Mouse (Mus musculus): Measurements from ENCODE around the gene Nphs2.
"Not testable (repeated sequence)": the region's sequence is repeated elsewhere in the genome, so short reads cannot be mapped to it uniquely, and the experiment has no call there.

The Nphs2 gene

GRCm38 (mm10) chr1:156310630-156311029 is at the start of gene Nphs2:
Nphs2 (plus strand) TSS chr1:156310727.
- DNase-seq (ENCODE audit: low read depth) = no peak

GRCm38 (mm10) chr1:156263352-156263751 is 47.2 kb upstream of the Nphs2 start:
- DNase-seq (ENCODE audit: low read depth) = peak; percentile 68

- no peak for DNase-seq (ENCODE audit: low read depth)
Measured at GRCm38 (mm10) chr1:156263946-156264345, 46.6 kb upstream of the Nphs2 start.

- DNase-seq (ENCODE audit: low read depth) = not testable (repeated sequence)
Measured at GRCm38 (mm10) chr1:156268546-156268945, 42.0 kb upstream of the Nphs2 start.

- DNase-seq (ENCODE audit: low read depth) = no peak
Measured at GRCm38 (mm10) chr1:156270471-156270870, 40.1 kb upstream of the Nphs2 start.

- DNase-seq (ENCODE audit: low read depth) = no peak
Measured at GRCm38 (mm10) chr1:156271654-156272053, 38.9 kb upstream of the Nphs2 start.

- DNase-seq (ENCODE audit: low read depth) = no peak
Measured at GRCm38 (mm10) chr1:156273647-156274046, 36.9 kb upstream of the Nphs2 start.

- DNase-seq (ENCODE audit: low read depth) = no peak
Measured at GRCm38 (mm10) chr1:156280131-156280530, 30.4 kb upstream of the Nphs2 start.

- no peak for DNase-seq (ENCODE audit: low read depth)
Measured at GRCm38 (mm10) chr1:156284207-156284606, 26.3 kb upstream of the Nphs2 start.

GRCm38 (mm10) chr1:156284851-156285540 is 25.5 kb upstream of the Nphs2 start:
- no peak for DNase-seq (ENCODE audit: low read depth)

- no peak for DNase-seq (ENCODE audit: low read depth)
Measured at GRCm38 (mm10) chr1:156285541-156285896, 25.0 kb upstream of the Nphs2 start.

- DNase-seq (ENCODE audit: low read depth) = no peak
Measured at GRCm38 (mm10) chr1:156288556-156289221, 21.8 kb upstream of the Nphs2 start.

- DNase-seq (ENCODE audit: low read depth) = not testable (repeated sequence)
Measured at GRCm38 (mm10) chr1:156289222-156289587, 21.3 kb upstream of the Nphs2 start.

GRCm38 (mm10) chr1:156290016-156290415 is 20.5 kb upstream of the Nphs2 start:
- DNase-seq (ENCODE audit: low read depth) = no peak

GRCm38 (mm10) chr1:156302911-156303749 is 7.4 kb upstream of the Nphs2 start, which contains the start of gene Tdrd5:
Tdrd5 (minus strand) TSS chr1:156303664.
- no peak for DNase-seq (ENCODE audit: low read depth)

- no peak for DNase-seq (ENCODE audit: low read depth)
Measured at GRCm38 (mm10) chr1:156308595-156308994, 1.9 kb upstream of the Nphs2 start.

- DNase-seq (ENCODE audit: low read depth) = no peak
Measured at GRCm38 (mm10) chr1:156323126-156323525, 12.6 kb downstream of the Nphs2 start.

GRCm38 (mm10) chr1:156340847-156341246 is 30.3 kb downstream of the Nphs2 start:
- peak; percentile 78 for DNase-seq (ENCODE audit: low read depth)

- DNase-seq (ENCODE audit: low read depth) = peak; percentile 74
Measured at GRCm38 (mm10) chr1:156344433-156344832, 33.9 kb downstream of the Nphs2 start.

- no peak for DNase-seq (ENCODE audit: low read depth)
Measured at GRCm38 (mm10) chr1:156345633-156346032, 35.1 kb downstream of the Nphs2 start.

- peak; percentile 56 for DNase-seq (ENCODE audit: low read depth)
Measured at GRCm38 (mm10) chr1:156349031-156349430, 38.5 kb downstream of the Nphs2 start.

GRCm38 (mm10) chr1:156350441-156350840 is 39.9 kb downstream of the Nphs2 start:
- no peak for DNase-seq (ENCODE audit: low read depth)

- DNase-seq (ENCODE audit: low read depth) = no peak
Measured at GRCm38 (mm10) chr1:156352466-156352865, 41.9 kb downstream of the Nphs2 start.

Measured in NIH3T3 (cell line).